Mouse (Mus musculus): ENCODE measurements around the gene Trip10.

Trip10 gene

GRCm38 (mm10) chr17:57234254-57234928 is 14.9 kb upstream of the Trip10 start:
- DNase-seq (ENCODE audit: low spot score in 2 of 2), result no peak

GRCm38 (mm10) chr17:57235803-57236202 is 13.5 kb upstream of the Trip10 start:
- no peak for DNase-seq (ENCODE audit: low spot score in 2 of 2)

- DNase-seq (ENCODE audit: low spot score in 2 of 2), result no peak
These were observed 12.1 kb upstream of the Trip10 start for GRCm38 (mm10) chr17:57237181-57237580.

DNA sequence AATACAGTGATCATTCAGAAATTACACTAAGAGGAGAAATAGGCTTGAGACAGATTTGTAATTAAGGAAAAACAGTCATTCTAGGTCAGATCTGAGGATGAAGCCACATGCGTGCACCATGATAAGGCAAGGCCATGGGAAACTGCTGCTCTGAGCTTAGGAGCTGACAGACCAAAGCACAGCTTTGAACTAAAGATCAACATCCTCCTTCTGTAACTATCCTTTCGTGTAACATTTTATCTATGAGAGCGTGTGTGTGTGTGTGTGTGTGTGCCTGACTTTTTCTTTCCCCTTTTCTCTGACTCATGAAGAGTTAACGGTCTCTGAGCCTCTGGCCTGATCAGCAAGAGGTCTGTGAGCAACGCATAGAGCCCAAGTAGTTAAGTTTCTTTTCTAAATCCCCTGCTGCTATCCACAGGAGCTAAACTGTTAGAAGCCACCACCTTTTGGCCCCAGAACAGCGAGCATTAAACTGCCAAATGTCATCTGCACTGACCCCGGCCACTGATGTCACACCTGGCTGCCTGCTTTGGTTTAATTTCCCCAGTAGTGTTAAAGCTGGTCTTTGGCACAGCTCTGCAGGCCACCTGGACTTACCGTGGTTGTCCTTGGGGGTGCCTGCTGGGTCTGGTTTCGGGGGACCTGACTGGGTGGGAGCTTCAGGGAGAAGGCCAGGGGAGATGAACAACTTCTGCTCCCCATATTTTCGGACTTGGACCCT is 5.4 kb upstream of the Trip10 start:
- DNase-seq (ENCODE audit: low spot score in 2 of 2), result no peak

- DNase-seq (ENCODE audit: low spot score in 2 of 2), result no peak
These were observed 3.8 kb upstream of the Trip10 start for GRCm38 (mm10) chr17:57245311-57245929.

DNA sequence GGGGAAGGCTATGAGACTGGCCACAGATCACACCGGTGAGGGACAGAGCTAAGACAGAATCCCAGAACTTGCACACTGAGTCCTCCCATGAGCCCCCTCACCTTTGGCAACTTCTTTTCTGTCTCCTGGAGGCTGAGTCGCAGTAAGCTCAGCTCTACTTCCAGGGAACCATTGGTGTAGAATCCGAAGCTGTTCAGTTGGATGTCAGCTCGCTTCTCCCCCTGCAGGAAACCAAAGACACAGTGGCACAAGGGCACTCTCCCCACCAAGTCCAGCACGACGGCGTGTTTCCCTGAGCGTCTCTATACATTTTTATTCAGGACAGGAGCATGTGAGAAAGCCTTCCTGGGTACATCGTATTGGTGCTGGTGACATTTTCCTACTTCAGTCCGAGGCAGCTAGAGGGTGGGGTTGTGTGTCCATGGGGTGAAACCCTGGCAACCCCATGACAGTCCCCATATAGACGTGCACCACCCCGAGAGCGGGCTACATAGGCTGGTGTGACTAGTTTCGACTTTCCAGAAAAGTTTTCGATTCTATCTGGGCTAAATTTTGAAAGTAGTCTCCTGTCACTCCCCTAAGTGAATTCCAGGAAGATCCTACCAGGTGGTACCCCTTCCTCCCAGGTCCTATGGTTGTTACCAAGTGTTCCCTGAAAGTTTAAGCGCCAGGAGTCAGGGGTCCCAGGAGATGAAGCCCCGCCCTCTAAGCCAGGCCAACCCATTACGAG is 2.4 kb upstream of the Trip10 start:
- no peak for DNase-seq (ENCODE audit: low spot score in 2 of 2)

- DNase-seq (ENCODE audit: low spot score in 2 of 2), result peak; percentile 77 to 88
These were observed 1.7 kb upstream of the Trip10 start for GRCm38 (mm10) chr17:57247393-57248200.

- DNase-seq (ENCODE audit: low spot score in 2 of 2), result peak; percentile 57 to 82
These were observed 1.0 kb upstream of the Trip10 start, which contains the start of gene Gpr108 for GRCm38 (mm10) chr17:57248201-57248699. Gene Gpr108 (minus strand): TSS chr17:57248446.

DNA sequence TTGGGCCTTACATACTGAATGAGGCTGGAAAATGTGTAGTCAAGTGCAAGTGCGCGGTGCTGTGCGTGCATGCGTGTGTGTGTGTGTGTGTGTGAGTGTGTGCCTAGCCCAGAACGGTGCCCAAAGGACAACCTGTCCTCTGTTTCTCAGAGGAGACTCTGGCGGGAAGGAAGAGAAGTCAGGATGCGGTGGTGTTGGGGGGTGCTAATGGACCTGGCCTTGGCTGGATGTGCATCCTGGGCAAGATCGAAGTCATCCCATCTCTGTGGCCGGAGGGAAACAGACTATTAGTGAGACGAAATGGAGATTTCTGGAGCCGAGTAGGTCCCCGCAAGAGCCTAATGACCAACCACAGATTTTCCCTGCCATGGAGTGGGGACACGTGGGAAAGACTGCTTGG is 484 bp upstream of the Trip10 start:
- peak in 1 of 2 experiments; percentile 22 for DNase-seq (ENCODE audit: low spot score in 2 of 2)

GRCm38 (mm10) chr17:57250461-57251160 is 1.4 kb downstream of the Trip10 start:
- DNase-seq (ENCODE audit: low spot score in 2 of 2), result peak in 1 of 2 experiments; percentile 18

GRCm38 (mm10) chr17:57251431-57251830 is 2.2 kb downstream of the Trip10 start:
- DNase-seq (ENCODE audit: low spot score in 2 of 2), result no peak

DNA sequence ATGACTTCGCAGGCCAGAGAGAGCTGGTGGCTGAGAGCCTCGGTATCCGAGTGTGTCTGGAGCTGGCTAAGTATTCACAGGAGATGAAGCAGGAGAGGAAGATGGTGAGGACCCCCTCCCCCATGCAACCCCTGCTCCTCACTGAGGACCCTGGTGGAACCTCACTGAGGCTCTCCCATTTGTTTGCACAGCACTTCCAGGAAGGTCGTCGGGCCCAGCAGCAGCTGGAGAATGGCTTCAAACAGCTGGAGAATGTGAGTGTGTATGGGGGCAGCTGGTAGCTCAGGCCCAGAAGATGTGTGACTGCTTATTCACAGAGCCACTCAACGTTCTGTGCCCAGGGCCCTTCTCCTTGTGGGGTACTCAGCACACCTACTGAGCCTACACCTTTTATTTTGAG is 4.1 kb downstream of the Trip10 start:
- no peak for DNase-seq (ENCODE audit: low spot score in 2 of 2)

- DNase-seq (ENCODE audit: low spot score in 2 of 2), result no peak
These were observed 6.1 kb downstream of the Trip10 start for GRCm38 (mm10) chr17:57255354-57255753.

DNA sequence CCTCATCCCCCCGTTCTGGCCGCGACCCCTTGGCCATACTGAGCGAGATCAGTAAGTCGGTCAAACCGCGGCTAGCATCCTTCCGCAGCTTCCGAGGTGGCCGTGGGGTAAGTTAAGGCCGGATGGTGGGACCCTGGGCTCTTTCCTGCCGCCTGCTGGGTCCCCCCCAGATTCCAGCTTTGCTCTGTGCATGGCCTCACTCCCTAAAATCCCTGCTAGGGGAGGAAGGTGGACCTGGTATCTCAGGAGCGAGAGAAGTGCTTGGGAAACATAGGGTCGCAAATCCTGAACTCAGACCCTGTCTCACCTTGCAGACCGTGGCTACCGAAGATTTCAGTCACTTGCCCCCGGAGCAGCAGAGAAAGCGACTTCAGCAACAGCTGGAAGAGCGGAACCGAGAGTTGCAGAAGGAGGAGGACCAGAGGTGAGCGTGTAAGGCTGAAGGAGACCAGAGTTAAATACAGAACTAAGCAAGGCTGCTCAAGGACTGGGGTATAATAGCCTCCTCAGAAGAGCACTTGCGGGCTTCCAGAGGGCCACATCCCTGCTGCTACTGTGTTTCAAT is 7.7 kb downstream of the Trip10 start:
- no peak for DNase-seq (ENCODE audit: low spot score in 2 of 2)

GRCm38 (mm10) chr17:57258191-57258590 is 8.9 kb downstream of the Trip10 start:
- no peak for DNase-seq (ENCODE audit: low spot score in 2 of 2)

DNA sequence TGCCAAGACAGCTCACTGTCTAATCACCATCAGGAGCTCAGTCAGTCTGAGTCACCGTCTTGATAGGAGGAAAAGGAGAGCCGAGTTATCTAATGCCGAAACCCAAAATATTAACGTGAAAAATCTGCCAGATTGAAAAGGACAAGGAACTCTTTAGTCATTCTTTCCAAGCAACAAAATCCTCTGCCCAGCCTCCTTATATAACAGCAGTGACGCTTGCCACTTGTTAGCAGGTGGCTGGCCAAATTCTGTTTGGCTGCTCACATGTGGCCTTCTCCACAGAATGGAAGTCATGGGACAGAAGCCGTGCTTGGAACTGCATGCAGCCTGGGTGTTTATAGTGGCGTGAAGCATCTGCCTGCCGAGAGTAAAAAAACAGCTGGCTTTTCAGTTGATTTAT is 10.5 kb downstream of the Trip10 start:
- no peak for DNase-seq (ENCODE audit: low spot score in 2 of 2)

DNA sequence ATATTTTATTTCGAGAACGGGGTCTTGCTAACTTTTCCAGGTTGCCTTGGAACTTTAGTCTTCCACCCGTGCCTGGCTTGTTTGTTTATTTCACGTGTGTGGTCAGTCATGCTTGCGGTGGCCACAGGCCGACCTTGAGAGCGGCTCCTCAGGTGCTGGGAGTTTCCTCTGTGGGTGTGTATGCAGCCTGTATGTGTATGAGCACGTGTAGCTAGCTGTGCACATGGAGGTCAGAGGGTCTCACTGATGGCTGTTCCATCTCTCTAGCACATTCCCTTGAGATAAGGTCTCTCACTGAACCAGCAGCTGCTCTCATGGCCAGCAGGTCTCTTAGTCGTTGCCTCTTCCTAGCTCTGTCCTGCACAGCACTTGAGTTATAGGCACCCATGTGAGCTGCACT is 11.1 kb downstream of the Trip10 start:
- DNase-seq (ENCODE audit: low spot score in 2 of 2), result no peak

GRCm38 (mm10) chr17:57261286-57261685 is 12.0 kb downstream of the Trip10 start:
- no peak for DNase-seq (ENCODE audit: low spot score in 2 of 2)

GRCm38 (mm10) chr17:57261796-57262195 is 12.5 kb downstream of the Trip10 start:
- DNase-seq (ENCODE audit: low spot score in 2 of 2), result no peak

- no peak for DNase-seq (ENCODE audit: low spot score in 2 of 2)
These were observed 13.8 kb downstream of the Trip10 start for GRCm38 (mm10) chr17:57262901-57263550.

Measured in cerebellum, postnatal 4 days (tissue).